Mouse (Mus musculus): ENCODE results near the gene Arrdc1.

DNA sequence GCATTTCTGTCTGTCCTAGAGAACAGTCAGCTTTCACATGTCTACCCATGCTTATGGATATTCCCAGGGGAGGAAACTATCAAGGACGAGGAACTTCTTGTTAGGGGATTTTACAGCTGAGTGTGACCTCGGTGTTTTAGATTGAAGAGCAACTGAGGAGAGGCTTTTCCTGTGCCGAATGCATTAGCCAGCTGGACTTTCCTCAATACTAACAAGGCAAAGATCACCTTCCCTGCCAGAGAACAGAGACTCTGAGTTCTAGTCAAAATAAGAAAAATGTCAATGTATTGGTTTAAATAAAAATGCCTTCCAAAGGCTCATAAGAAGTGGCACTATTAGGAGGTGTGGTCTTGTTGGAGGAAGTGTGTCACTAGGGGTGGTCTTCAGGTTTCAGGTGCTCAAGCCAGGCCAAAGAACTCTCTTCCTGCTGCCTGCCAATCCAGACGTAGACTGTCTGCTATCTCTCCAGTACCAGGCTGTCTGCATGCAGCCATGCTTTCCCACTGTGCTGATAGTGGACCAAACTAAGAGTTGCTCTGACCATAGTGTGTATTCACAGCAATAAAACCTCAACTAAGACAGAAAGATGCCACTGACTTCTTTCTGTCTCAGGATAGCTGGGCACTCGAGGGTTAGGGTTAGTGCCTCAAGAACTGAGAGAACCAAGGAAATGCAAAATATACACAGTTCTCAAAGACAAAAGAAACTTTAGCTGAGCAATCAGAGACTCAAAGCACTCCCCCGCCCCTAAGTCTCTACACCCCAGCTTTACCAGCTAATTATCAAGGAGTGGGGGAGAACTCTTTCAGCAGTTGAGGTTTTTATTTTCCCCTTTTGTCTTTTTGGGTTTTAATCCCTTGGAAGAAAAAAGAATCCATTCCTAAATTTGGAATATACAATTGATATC lies 44.3 kb downstream of the Arrdc1 start:
- TF ChIP-seq POLR2A (IDR thresholded peaks at IDR 0.05; ENCODE audit: borderline replicate concordance, extremely low read depth, insufficient read depth, insufficient read length, poor library complexity, severe bottlenecking), result no peak
- TF ChIP-seq CTCF (IDR thresholded peaks at IDR 0.05; ENCODE audit: borderline replicate concordance, extremely low read depth, insufficient read depth, insufficient read length), result no peak

All from brain, embryonic 14.5 days (tissue).